Mouse (Mus musculus) bone marrow, adult 2 months (tissue): ENCODE data around the gene Pigl. TPM values are rescaled to one million over a fixed set of nuclear protein-coding genes. Genes with fewer than 3 reads are reported as not detected.

Experiments
- H3K27ac ChIP-seq: fragments of 200-500 bp; 2 replicates; pipeline ENCODE4 v1.5.1; 2012; ENCODE audit warnings: low read depth, mild to moderate bottlenecking, control low read depth, inconsistent platforms, low read length; ENCODE audit not compliant: control insufficient read depth, poor library complexity, insufficient read depth
- H3K4me1 ChIP-seq: fragments of 200-500 bp; 2 replicates; pipeline ENCODE4 v1.6.1; 2011; ENCODE audit warnings: low read length; ENCODE audit not compliant: control insufficient read depth, insufficient read depth
- H3K4me3 ChIP-seq: fragments of 200-500 bp; replicated peaks from 2 replicates; pipeline ENCODE3; 2011; ENCODE audit warnings: mild to moderate bottlenecking, low read depth, low read length, control low read depth; ENCODE audit not compliant: control insufficient read depth
- CTCF ChIP-seq: fragments of 200-500 bp; IDR thresholded peaks from 2 replicates; pipeline ENCODE4 v1.5.1; 2011; ENCODE audit warnings: low read length, control low read depth; ENCODE audit not compliant: control insufficient read depth, insufficient read depth
- POLR2A ChIP-seq: fragments of 200-500 bp; IDR thresholded peaks from 2 replicates; pipeline ENCODE4 v1.6.1; 2011; ENCODE audit warnings: low read depth, mild to moderate bottlenecking, control low read depth, low read length, borderline replicate concordance; ENCODE audit not compliant: control insufficient read depth
- WGBS: fragments of 180-500 bp; shearing (Covaris S2); methylation state at CpG from one replicate; pipeline ENCODE4 v1.1.7; 2018; 5-methylcytosine and 5-hydroxymethylcytosine counted together
- polyA plus RNA-seq: library from polyadenylated mRNA; stranded (reverse); fragments of >200 nt; gene quantifications from 2 replicates; pipeline ENCODE4 v1.2.4, GENCODE M21; 2011; ENCODE audit warnings: low replicate concordance; ENCODE audit not compliant: missing spikeins, insufficient read depth, insufficient read length

Gene Pigl
- 1.8 and 5.3 TPM in 2 replicates for polyA plus RNA-seq

DNA sequence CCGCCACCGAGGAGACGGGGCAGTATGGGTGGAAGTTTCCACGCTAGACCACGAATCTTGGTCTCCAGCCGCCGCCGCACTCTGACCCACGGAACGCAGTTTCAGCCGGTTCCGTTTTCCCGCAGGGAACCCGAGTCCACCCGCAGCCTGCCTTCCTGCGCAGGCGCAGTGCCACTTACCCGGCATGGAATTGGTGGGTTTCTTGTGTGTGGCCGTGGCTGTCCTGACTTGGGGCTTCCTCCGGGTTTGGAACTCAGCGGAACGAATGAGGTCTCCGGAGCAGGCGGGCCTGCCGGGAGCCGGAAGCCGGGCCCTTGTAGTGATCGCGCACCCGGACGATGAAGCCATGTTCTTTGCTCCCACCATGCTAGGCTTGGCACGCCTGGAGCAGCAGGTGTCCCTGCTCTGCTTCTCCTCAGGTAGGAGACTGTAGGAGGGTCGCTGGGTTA, at the start of gene Pigl, which contains the start of gene Ncor1:
TSS of gene Pigl (plus strand) at position 185 of the 449 bp plus-strand sequence.
TSS of gene Ncor1 (minus strand) at position 266 of the 449 bp plus-strand sequence.
- under 1% methylated on average over 33 of the region's 33 CpGs for WGBS
- H3K27ac ChIP-seq: peak within 1 kb of the TSS; percentile 100
- H3K4me1 ChIP-seq: no peaks in the 10 kb centered on the region; the same call in 1 of the 2 replicates
- H3K4me3 ChIP-seq: peak within 1 kb of the TSS; percentile 78
- peak; percentile 71; the same call in 1 of the 2 replicates for TF ChIP-seq POLR2A
- TF ChIP-seq CTCF: no peak

DNA sequence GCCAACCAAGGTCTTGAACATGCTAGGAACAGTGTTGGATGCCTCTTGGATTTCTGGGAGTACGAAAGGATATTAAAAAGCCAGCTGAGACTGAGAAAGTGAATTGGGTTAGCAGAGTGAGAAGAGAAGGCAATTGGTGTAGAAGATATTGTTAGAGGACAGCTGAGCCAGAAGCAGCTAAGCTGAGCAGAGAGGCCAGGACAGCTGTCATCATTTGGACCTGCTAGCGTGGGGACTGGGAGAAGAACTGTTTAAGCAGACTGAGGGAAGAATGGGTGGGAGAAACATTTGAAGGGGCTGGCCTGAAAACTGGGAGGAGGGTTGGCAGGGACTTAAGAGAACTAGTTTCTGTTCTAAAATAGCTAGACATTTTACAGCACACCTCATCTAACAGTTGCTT, 49.4 kb upstream of the Pigl start:
- no peaks in the 10 kb centered on the region for H3K4me1 ChIP-seq
- WGBS: 87% methylated on average over 2 of the region's 2 CpGs
- H3K27ac ChIP-seq: no peak overlapping the region
- TF ChIP-seq CTCF (no peak), POLR2A (no peak)
- no peak overlapping the region for H3K4me3 ChIP-seq

DNA sequence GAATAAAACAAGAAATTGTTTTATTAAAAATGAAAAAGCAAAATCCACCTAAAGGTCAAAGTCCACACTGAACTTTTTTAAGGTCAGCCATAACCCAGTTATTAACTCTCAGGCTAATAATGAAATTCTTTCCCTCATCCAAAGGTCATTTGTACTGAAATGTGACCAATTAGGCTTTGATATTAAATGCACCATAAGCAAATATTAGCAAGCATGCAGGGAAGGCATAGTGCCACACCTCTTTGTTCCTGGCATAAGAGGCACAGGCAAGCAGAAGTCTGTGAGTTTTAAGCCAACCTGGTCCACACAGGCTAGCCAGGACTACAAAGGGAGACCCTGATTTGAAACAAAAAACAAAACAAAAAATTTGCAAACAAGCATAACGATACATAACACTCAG, 48.6 kb upstream of the Pigl start:
- no peaks in the 10 kb centered on the region for H3K4me1 ChIP-seq
- no peak overlapping the region for H3K27ac ChIP-seq
- no peak overlapping the region for H3K4me3 ChIP-seq
- 95% methylated on average over 1 of the region's 1 CpGs for WGBS
- TF ChIP-seq CTCF (no peak), POLR2A (no peak)

DNA sequence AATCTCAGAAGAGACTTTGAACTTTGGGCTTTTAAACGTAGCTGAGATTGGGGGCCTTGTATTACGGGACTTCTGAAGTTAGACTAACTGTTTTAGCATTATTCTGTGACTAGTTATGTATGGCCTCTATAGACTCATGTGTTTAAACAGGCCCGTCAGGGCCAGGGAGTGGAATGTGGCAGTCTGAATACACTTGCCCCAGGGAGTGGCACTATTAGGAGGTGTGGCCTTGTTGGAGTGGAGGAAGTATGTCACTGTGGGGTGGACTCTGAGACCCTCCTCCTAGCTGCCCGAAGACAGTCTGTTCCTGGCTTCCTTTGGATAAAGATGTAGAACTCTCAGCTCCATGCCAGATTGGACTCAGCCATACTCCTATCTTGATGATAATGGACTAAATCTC, 43.2 kb upstream of the Pigl start:
- Histone ChIP-seq H3K4me3 (no peak overlapping the region), H3K4me1 (no peaks in the 10 kb centered on the region), H3K27ac (no peak overlapping the region)
- WGBS: 90% methylated on average over 4 of the region's 4 CpGs
- TF ChIP-seq CTCF (no peak), POLR2A (no peak)

DNA sequence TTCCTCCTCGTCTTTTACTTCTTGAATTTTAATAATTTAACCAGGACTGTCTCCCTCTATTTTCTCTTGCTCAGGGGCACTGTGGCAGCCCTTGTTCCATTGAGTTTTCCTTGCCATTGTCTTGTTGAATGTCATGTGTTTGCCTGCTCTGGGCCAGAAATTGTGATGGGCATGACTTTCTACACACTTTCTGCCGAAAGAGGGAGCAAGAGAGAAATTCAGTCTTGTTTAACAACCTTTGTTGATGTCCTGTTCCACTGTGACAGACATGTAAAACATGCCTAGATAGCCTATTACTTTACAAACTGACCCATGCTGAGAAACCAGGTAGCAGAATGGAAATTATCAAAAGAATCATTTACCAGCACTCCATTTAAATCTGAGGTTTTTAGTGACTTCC, 33.7 kb upstream of the Pigl start:
- Histone ChIP-seq H3K27ac (no peak overlapping the region), H3K4me3 (no peak overlapping the region), H3K4me1 (no peaks in the 10 kb centered on the region)
- 56% methylated on average over 2 of the region's 2 CpGs for WGBS
- no peak for TF ChIP-seq POLR2A
- no peak for TF ChIP-seq CTCF

DNA sequence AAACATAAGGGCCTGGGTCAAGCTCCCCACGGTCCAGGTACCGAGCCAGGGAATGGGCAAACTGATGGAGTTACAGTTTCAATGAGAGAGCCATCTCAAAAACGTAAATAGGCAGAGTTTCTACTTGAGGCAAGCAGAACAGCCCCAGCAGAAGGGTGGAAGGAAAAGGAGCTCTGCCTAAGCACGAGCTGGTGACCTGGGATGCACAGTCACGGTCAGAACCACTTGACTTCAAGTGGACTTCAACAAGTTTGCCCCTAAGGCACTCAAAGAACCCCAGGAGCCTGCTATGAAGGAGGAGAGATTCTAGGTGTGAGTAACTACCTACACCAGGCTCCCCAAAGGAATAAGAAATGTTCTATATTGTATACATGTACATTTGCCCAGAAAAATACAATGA, 32.0 kb upstream of the Pigl start:
- Histone ChIP-seq H3K27ac (no peak overlapping the region), H3K4me3 (no peak overlapping the region), H3K4me1 (no peaks in the 10 kb centered on the region)
- 88% methylated on average over 5 of the region's 5 CpGs for WGBS
- TF ChIP-seq CTCF: no peak
- no peak for TF ChIP-seq POLR2A

DNA sequence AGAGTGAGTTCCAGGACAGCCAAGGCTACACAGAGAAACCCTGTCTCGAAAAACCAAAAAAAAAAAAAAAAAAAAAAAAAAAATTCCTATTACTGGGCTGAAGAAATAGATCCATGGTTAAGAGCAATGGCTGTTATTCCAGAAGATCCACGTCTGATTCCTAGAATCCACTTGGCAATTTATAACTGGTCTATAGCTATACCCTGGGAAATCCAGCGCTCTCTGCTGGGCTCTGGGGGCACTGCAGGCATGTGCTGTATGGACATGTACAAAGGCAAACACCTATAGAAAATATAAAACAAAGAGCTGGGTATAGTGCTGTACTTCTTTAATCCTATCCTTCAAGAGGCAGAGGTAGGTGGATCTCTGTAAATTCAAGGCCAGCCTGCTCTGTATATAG, 31.2 kb upstream of the Pigl start:
- Histone ChIP-seq H3K4me1 (no peaks in the 10 kb centered on the region; the same call in 1 of the 2 replicates), H3K27ac (no peak overlapping the region), H3K4me3 (no peak overlapping the region)
- WGBS: 82% methylated on average over 2 of the region's 3 CpGs
- no peak for TF ChIP-seq POLR2A
- TF ChIP-seq CTCF: peak; percentile 57

DNA sequence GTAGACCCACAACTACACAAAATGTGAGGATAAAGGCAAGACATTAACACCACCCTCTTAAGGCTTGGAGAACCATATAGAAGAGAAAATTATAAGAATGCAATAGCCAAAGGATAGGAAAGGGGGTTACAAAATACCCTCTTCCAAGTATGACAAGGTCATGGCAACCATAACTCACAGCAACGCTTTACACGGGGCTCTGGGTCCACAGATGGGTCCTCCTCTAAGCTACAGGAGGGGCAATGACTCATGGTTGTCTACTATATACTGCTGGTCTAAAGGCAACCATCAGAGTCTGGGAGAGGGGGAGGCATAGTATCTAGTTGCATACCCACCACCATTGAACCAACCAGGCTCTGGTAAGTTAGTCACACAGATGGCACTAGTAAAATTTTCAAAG, 26.0 kb upstream of the Pigl start:
- H3K4me3 ChIP-seq: no peak overlapping the region
- TF ChIP-seq POLR2A (no peak), CTCF (no peak)
- 83% methylated on average over 2 of the region's 2 CpGs for WGBS
- no peak overlapping the region for H3K27ac ChIP-seq
- no peaks in the 10 kb centered on the region; the same call in 1 of the 2 replicates for H3K4me1 ChIP-seq
